Mouse (Mus musculus): Measurements from ENCODE around the gene Capn10. TPM values are rescaled to one million over a fixed set of nuclear protein-coding genes. Genes with fewer than 3 reads are reported as not detected.

The Capn10 gene
- polyA plus RNA-seq, 1 experiment from 2014 or later: 36.0 TPM

DNA sequence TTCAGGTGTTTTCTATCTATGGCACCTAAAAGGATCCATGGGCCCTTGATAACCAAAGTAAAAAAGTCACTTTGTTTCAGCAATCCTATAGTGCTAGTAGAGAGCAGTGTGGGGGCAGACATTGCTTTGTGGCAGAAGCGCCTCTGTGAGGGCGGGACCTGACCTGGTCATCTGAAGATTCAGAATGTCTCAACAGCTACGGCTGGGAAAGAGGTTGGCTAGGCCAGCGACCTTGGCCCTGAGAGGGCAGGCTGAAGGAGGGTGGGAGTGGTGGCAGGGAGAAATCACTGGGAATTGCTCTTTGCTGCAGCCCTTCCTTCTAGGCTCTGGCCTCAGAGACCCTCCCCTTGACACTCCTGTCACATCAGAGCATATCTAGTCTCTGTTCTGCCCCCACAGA, 19.9 kb upstream of the Capn10 start:
- Histone ChIP-seq H3K4me3 (replicated peaks; ENCODE audit: low read length) (no peak overlapping the region), H3K4me2 (ENCODE audit: low read depth, low read length) (no peak overlapping the region), H3K27me3 (ENCODE audit: control insufficient read depth, insufficient read depth, low read length) (no peaks in the 10 kb centered on the region), H3K4me1 (ENCODE audit: control insufficient read depth, insufficient read depth, low read length) (peaks cover 18% of the 10 kb centered on the region), H3K9me3 (replicated peaks; ENCODE audit: control insufficient read depth, low read length) (no peaks in the 10 kb centered on the region), H3K9ac (ENCODE audit: low read length) (no peak overlapping the region), H3K27ac (ENCODE audit: low read length) (no peak overlapping the region), H3K36me3 (ENCODE audit: control insufficient read depth, insufficient read depth, low read length) (peaks cover 29% of the 10 kb centered on the region)
- no peak for ATAC-seq (ENCODE audit: insufficient read depth, low FRiP score)
- WGBS: 76% methylated on average over 4 of the region's 4 CpGs

DNA sequence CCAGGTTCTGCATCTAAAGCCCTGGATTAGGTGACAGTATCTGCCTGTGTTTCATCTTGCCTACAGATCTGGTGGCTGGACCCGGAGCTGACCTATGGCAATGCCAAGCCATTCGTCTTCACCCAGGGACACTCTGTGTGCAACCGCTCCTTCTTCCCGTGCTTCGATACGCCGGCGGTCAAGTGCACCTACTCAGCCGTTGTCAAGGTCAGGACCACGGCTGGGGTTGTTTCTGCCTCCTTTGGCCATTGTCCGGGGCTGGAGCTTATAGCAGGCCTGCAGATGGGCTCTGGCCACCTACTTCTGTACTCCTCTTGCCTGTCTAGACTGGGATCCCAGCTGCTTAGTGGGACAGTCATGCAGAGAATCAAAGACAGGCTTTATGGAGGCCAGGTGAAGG, 19.2 kb upstream of the Capn10 start:
- no peaks in the 10 kb centered on the region for H3K27me3 ChIP-seq (ENCODE audit: control insufficient read depth, insufficient read depth, low read length)
- H3K9ac ChIP-seq (ENCODE audit: low read length): no peak overlapping the region
- H3K4me2 ChIP-seq (ENCODE audit: low read depth, low read length): no peak overlapping the region
- no peak for ATAC-seq (ENCODE audit: insufficient read depth, low FRiP score)
- peaks cover 14% of the 10 kb centered on the region for H3K4me1 ChIP-seq (ENCODE audit: control insufficient read depth, insufficient read depth, low read length)
- no peak overlapping the region for H3K4me3 ChIP-seq (replicated peaks; ENCODE audit: low read length)
- H3K36me3 ChIP-seq (ENCODE audit: control insufficient read depth, insufficient read depth, low read length): peaks cover 35% of the 10 kb centered on the region
- no peak overlapping the region for H3K27ac ChIP-seq (ENCODE audit: low read length)
- no peaks in the 10 kb centered on the region for H3K9me3 ChIP-seq (replicated peaks; ENCODE audit: control insufficient read depth, low read length)
- WGBS: 90% methylated on average over 11 of the region's 11 CpGs

GRCm38 (mm10) chr1:92916725-92917124, 17.5 kb upstream of the Capn10 start:
- no peak for ATAC-seq (ENCODE audit: insufficient read depth, low FRiP score)

DNA sequence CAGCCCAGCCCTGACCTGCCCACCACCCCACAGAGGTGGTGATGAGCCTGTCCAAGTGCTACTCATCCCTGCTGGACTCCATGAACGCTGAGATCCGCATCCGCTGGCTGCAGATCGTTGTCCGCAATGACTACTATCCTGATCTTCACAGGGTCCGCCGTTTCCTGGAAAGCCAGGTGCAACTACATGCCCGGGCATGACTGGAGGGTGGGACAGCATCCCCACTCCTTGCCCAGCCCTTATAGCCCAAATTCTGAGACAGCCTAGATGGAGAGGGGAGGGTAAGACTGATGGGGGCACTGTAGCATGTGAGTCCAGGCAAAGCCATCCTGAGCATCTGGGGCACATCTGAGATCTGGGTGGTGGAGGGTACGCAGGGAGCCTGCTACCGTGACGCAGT, 15.0 kb upstream of the Capn10 start:
- H3K27ac ChIP-seq (ENCODE audit: low read length): no peak overlapping the region
- H3K9me3 ChIP-seq (replicated peaks; ENCODE audit: control insufficient read depth, low read length): no peaks in the 10 kb centered on the region
- ATAC-seq (ENCODE audit: insufficient read depth, low FRiP score): no peak
- WGBS: 93% methylated on average over 11 of the region's 11 CpGs
- H3K4me3 ChIP-seq (replicated peaks; ENCODE audit: low read length): no peak overlapping the region
- H3K27me3 ChIP-seq (ENCODE audit: control insufficient read depth, insufficient read depth, low read length): no peaks in the 10 kb centered on the region
- H3K4me1 ChIP-seq (ENCODE audit: control insufficient read depth, insufficient read depth, low read length): no peaks in the 10 kb centered on the region
- no peak overlapping the region for H3K9ac ChIP-seq (ENCODE audit: low read length)
- H3K4me2 ChIP-seq (ENCODE audit: low read depth, low read length): no peak overlapping the region
- H3K36me3 ChIP-seq (ENCODE audit: control insufficient read depth, insufficient read depth, low read length): peaks cover 39% of the 10 kb centered on the region

More at GRCm38 (mm10) chr1:92916725-92917124, 17.5 kb upstream of the Capn10 start:
- no peaks in the 10 kb centered on the region for H3K27me3 ChIP-seq (ENCODE audit: control insufficient read depth, insufficient read depth, low read length)
- H3K4me2 ChIP-seq (ENCODE audit: low read depth, low read length): no peak overlapping the region
- H3K4me1 ChIP-seq (ENCODE audit: control insufficient read depth, insufficient read depth, low read length): peaks cover 10% of the 10 kb centered on the region
- H3K36me3 ChIP-seq (ENCODE audit: control insufficient read depth, insufficient read depth, low read length): peaks cover 39% of the 10 kb centered on the region
- no peaks in the 10 kb centered on the region for H3K9me3 ChIP-seq (replicated peaks; ENCODE audit: control insufficient read depth, low read length)
- WGBS: 95% methylated on average over 9 of the region's 9 CpGs
- H3K4me3 ChIP-seq (replicated peaks; ENCODE audit: low read length): no peak overlapping the region
- H3K9ac ChIP-seq (ENCODE audit: low read length): no peak overlapping the region
- H3K27ac ChIP-seq (ENCODE audit: low read length): no peak overlapping the region

GRCm38 (mm10) chr1:92919775-92920174, 14.4 kb upstream of the Capn10 start:
- Histone ChIP-seq H3K27me3 (ENCODE audit: control insufficient read depth, insufficient read depth, low read length) (no peaks in the 10 kb centered on the region), H3K9ac (ENCODE audit: low read length) (no peak overlapping the region), H3K4me3 (replicated peaks; ENCODE audit: low read length) (no peak overlapping the region), H3K4me1 (ENCODE audit: control insufficient read depth, insufficient read depth, low read length) (no peaks in the 10 kb centered on the region), H3K36me3 (ENCODE audit: control insufficient read depth, insufficient read depth, low read length) (peaks cover 39% of the 10 kb centered on the region), H3K9me3 (replicated peaks; ENCODE audit: control insufficient read depth, low read length) (no peaks in the 10 kb centered on the region), H3K4me2 (ENCODE audit: low read depth, low read length) (no peak overlapping the region), H3K27ac (ENCODE audit: low read length) (no peak overlapping the region)
- WGBS: 81% methylated on average over 12 of the region's 12 CpGs
- 0 out of 2 replicates have a peak, but pooled peaks have one; percentile 25 for ATAC-seq (ENCODE audit: insufficient read depth, low FRiP score)

DNA sequence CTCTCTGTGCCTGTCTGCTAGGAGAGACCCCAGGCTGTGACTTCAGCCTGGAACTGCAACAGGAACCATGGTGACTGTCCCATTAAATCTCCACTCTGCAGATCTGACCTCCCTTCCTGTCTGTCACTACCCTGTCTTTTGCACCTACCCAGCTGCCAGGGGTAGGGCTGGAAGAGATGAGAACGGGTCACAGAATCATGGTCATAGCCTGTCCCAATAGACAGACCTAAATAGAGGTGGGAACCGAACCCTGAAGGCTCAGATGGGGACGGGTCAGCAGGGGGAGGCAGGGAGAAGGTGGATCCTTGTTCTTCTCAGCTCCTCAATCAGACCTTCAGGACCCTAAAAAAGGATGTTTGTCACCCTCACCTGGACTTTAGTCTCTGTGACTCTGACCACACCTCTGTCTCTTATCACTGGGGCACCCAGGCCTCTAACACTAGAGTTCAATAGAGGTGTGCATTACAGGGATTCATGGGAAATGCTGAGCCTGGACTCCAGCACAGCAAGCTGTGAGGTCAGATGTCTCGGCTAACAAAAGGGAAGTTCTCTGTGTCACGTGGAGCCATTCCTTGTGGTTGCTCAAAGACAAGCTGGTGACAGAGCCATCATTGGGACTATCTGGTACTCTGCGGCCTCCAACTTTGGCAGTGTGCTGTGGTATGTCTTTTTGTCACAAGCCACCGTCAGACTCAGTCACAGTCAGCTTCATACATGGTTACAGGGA, 13.5 kb upstream of the Capn10 start:
- WGBS: 75% methylated on average over 7 of the region's 7 CpGs
- Histone ChIP-seq H3K4me2 (ENCODE audit: low read depth, low read length) (no peak overlapping the region), H3K27ac (ENCODE audit: low read length) (no peak overlapping the region), H3K4me3 (replicated peaks; ENCODE audit: low read length) (no peak overlapping the region), H3K27me3 (ENCODE audit: control insufficient read depth, insufficient read depth, low read length) (no peaks in the 10 kb centered on the region), H3K9ac (ENCODE audit: low read length) (no peak overlapping the region), H3K36me3 (ENCODE audit: control insufficient read depth, insufficient read depth, low read length) (peaks cover 38% of the 10 kb centered on the region), H3K4me1 (ENCODE audit: control insufficient read depth, insufficient read depth, low read length) (no peaks in the 10 kb centered on the region), H3K9me3 (replicated peaks; ENCODE audit: control insufficient read depth, low read length) (no peaks in the 10 kb centered on the region)
- no peak; the same call in 1 of the 2 replicates for ATAC-seq (ENCODE audit: insufficient read depth, low FRiP score)

- H3K9ac ChIP-seq (ENCODE audit: low read length): no peak overlapping the region
- no peaks in the 10 kb centered on the region for H3K9me3 ChIP-seq (replicated peaks; ENCODE audit: control insufficient read depth, low read length)
- WGBS: 93% methylated on average over 4 of the region's 4 CpGs
- no peak for ATAC-seq (ENCODE audit: insufficient read depth, low FRiP score)
- no peak overlapping the region for H3K27ac ChIP-seq (ENCODE audit: low read length)
- H3K4me1 ChIP-seq (ENCODE audit: control insufficient read depth, insufficient read depth, low read length): no peaks in the 10 kb centered on the region
- peaks cover 29% of the 10 kb centered on the region for H3K36me3 ChIP-seq (ENCODE audit: control insufficient read depth, insufficient read depth, low read length)
- H3K4me3 ChIP-seq (replicated peaks; ENCODE audit: low read length): no peak overlapping the region
- no peaks in the 10 kb centered on the region for H3K27me3 ChIP-seq (ENCODE audit: control insufficient read depth, insufficient read depth, low read length)
- no peak overlapping the region for H3K4me2 ChIP-seq (ENCODE audit: low read depth, low read length)
Measured at GRCm38 (mm10) chr1:92921496-92921895, 12.7 kb upstream of the Capn10 start.

- H3K9me3 ChIP-seq (replicated peaks; ENCODE audit: control insufficient read depth, low read length): no peaks in the 10 kb centered on the region
- no peaks in the 10 kb centered on the region for H3K36me3 ChIP-seq (ENCODE audit: control insufficient read depth, insufficient read depth, low read length)
- no peak overlapping the region for H3K9ac ChIP-seq (ENCODE audit: low read length)
- H3K4me1 ChIP-seq (ENCODE audit: control insufficient read depth, insufficient read depth, low read length): peaks cover 2% of the 10 kb centered on the region
- H3K4me2 ChIP-seq (ENCODE audit: low read depth, low read length): no peak overlapping the region
- no peaks in the 10 kb centered on the region for H3K27me3 ChIP-seq (ENCODE audit: control insufficient read depth, insufficient read depth, low read length)
- H3K27ac ChIP-seq (ENCODE audit: low read length): no peak overlapping the region
- no peak overlapping the region for H3K4me3 ChIP-seq (replicated peaks; ENCODE audit: low read length)
- WGBS: 28% methylated on average over 1 of the region's 1 CpGs
- no peak for ATAC-seq (ENCODE audit: insufficient read depth, low FRiP score)
Measured at GRCm38 (mm10) chr1:92930171-92930706, 3.9 kb upstream of the Capn10 start.

- no peaks in the 10 kb centered on the region for H3K36me3 ChIP-seq (ENCODE audit: control insufficient read depth, insufficient read depth, low read length)
- no peak for ATAC-seq (ENCODE audit: insufficient read depth, low FRiP score)
- H3K4me3 ChIP-seq (replicated peaks; ENCODE audit: low read length): peak overlapping the region; percentile 85
- peaks cover 13% of the 10 kb centered on the region for H3K4me1 ChIP-seq (ENCODE audit: control insufficient read depth, insufficient read depth, low read length)
- WGBS: 71% methylated on average over 4 of the region's 4 CpGs
- H3K9ac ChIP-seq (ENCODE audit: low read length): peak overlapping the region; percentile 87
- H3K9me3 ChIP-seq (replicated peaks; ENCODE audit: control insufficient read depth, low read length): no peaks in the 10 kb centered on the region
- peak overlapping the region; percentile 99 for H3K27ac ChIP-seq (ENCODE audit: low read length)
- no peaks in the 10 kb centered on the region for H3K27me3 ChIP-seq (ENCODE audit: control insufficient read depth, insufficient read depth, low read length)
- H3K4me2 ChIP-seq (ENCODE audit: low read depth, low read length): peak overlapping the region; percentile 95
Measured at GRCm38 (mm10) chr1:92933611-92934010, 565 bp upstream of the Capn10 start.
